Mouse (Mus musculus): Measurements from ENCODE around the gene Ms4a10.

DNA sequence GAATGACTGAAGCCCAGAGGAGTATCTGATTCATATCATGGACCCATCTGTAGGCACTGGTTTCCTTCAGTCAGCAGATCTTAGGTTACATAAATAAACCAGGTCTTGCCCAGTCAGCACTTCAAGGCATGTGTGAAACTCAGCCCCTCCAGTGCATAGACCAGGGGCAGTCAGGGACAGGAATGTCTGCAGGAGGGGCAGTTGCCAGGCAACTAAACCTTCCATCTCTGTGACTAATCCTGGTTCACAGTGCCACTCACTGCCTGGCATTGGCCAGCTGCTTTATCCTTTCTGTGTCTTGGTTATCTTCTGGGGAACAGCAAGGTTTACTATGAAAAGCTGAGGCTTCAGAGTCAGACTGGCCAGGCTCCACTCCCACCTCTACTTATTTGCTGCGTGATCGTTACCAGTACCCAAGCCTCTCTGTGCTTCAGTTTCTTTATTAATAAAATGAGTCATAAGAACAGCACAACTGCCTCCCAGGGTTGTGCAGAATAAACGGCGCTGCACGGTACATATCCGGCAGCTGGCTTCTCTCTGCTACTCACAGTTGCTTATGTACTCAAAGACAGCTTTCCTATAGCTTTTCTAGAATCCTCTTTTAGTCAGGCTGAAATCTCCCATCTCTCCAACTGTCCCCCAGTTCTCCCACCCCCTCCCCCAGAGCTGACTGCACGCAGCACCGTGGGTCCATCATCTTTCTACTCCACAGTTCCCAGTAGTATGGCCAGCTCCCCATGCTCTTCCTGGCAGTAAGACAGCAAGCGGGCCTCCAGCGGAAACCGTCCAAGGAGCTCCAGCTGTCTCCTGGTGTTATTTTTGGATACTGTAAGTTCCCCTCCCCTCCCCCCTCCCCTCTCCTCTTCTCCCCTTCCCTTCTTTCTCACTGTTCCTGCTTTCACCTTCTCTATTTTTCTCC is 22.2 kb downstream of the Ms4a10 start:
- no peak for TF ChIP-seq POLR2A (IDR thresholded peaks at IDR 0.05; ENCODE audit: control insufficient read depth, low read depth, low read length)
- no peak for TF ChIP-seq CTCF (IDR thresholded peaks at IDR 0.05; ENCODE audit: control insufficient read depth, insufficient read depth, insufficient replicate concordance, low read depth, low read length)

All from testis, adult 2 months (tissue).